Mouse (Mus musculus): ENCODE measurements around the gene Cinp. TPM values are rescaled to one million over a fixed set of nuclear protein-coding genes. Genes with fewer than 3 reads are reported as not detected.

Cinp gene
- total and polyA plus RNA-seq, 3 experiments = 27.1 to 31.1 (median 27.3) TPM

DNA sequence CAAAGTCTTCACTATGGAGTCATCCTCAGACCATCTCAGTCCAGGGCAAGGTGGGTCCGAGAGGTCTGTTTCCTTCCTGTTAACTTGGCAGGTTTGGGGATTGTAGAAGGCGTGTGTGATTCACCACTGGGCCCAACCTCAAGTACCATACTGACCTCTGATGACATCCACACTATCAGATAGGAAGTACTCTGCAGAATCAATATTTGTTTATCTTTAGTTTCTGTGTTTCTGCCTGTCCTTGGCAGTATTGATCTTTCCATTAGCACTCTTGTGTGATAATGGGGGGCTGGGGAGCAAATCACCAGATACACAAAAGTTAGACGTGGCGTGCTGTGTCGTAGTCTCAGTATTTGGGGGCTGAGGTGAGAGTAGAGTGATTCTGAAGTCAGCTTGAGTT, 17.7 kb downstream of the Cinp start:
- 79% methylated on average over 5 of the region's 5 CpGs for WGBS
- intact Hi-C loops (cut with DNase I) = no loop called here
- no peak overlapping the region for H3K27ac ChIP-seq

DNA sequence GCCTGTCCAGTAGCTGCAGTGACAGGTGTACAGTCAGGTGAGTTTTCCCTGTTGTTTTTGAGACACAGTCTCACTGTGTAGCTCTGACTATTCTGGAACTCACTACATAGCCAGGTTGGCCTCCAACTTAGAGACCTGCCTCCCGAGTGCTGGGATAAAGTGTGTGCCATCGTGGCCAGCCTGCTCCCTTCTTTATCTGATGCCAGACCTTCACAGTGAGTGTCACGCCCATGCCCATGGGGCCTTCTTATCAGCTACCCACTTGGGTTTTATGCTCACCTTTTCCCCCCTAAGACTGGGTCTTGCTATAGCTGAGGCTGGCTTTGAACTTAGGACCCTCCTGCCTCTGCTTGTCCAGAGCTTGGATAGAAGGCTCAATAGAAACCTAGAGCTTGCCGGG, 18.8 kb downstream of the Cinp start:
- H3K4me1 ChIP-seq (ENCODE audit: control insufficient read depth, insufficient read depth, low read length) = no peaks in the 10 kb centered on the region
- WGBS = 80% methylated on average over 4 of the region's 4 CpGs
- no peak overlapping the region for H3K9ac ChIP-seq (ENCODE audit: low read depth, low read length)
- intact Hi-C loops (cut with DNase I) = no loop called here
- TF ChIP-seq POLR2A (IDR thresholded peaks at IDR 0.05; ENCODE audit: insufficient read depth, low read depth, low read length) (no peak), EP300 (IDR thresholded peaks at IDR 0.05; ENCODE audit: insufficient read depth, low read depth, low read length) (no peak), CTCF (IDR thresholded peaks at IDR 0.05) (no peak)
- no peak overlapping the region for H3K27ac ChIP-seq
- no peaks in the 10 kb centered on the region for H3K27me3 ChIP-seq (ENCODE audit: control insufficient read depth, insufficient read depth, low read length)
- no peak overlapping the region for H3K4me3 ChIP-seq
- no peaks in the 10 kb centered on the region for H3K79me2 ChIP-seq (replicated peaks; ENCODE audit: control insufficient read depth, insufficient read depth, low read length)
- DNase-seq = no peak
- no peaks in the 10 kb centered on the region for H3K36me3 ChIP-seq (ENCODE audit: control insufficient read depth, insufficient read depth, low read length)

More for the DNA sequence above, 17.7 kb downstream of the Cinp start:
- no peaks in the 10 kb centered on the region for H3K27me3 ChIP-seq (ENCODE audit: control insufficient read depth, insufficient read depth, low read length)
- H3K4me3 ChIP-seq = no peak overlapping the region
- H3K36me3 ChIP-seq (ENCODE audit: control insufficient read depth, insufficient read depth, low read length) = no peaks in the 10 kb centered on the region
- no peak for DNase-seq
- no peak for TF ChIP-seq EP300 (IDR thresholded peaks at IDR 0.05; ENCODE audit: insufficient read depth, low read depth, low read length)
- no peak for TF ChIP-seq CTCF (IDR thresholded peaks at IDR 0.05)
- TF ChIP-seq POLR2A (IDR thresholded peaks at IDR 0.05; ENCODE audit: insufficient read depth, low read depth, low read length) = no peak
- H3K4me1 ChIP-seq (ENCODE audit: control insufficient read depth, insufficient read depth, low read length) = no peaks in the 10 kb centered on the region
- no peak overlapping the region for H3K9ac ChIP-seq (ENCODE audit: low read depth, low read length)
- H3K79me2 ChIP-seq (replicated peaks; ENCODE audit: control insufficient read depth, insufficient read depth, low read length) = no peaks in the 10 kb centered on the region

DNA sequence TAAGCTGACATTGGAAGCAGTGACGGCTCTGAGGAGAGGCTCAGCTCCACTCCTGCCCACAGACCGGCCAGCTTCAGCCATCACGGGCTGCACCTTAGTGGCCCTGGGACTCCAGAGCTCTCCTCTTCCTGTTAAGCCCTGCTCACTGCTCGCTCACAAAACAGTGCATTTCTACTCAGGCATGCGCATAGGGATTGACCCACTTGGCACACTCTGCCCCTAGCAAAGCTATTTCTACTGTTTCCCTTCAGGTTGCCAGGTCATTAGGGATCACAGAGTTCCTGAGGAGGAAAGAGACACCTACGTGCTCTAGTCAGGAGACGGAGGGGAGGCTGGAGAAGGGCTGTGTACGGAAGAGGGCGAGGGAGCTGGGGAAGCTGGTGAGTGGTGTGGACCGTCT, 23.0 kb downstream of the Cinp start:
- no peak for TF ChIP-seq EP300 (IDR thresholded peaks at IDR 0.05; ENCODE audit: insufficient read depth, low read depth, low read length)
- TF ChIP-seq CTCF (IDR thresholded peaks at IDR 0.05) = no peak
- TF ChIP-seq POLR2A (IDR thresholded peaks at IDR 0.05; ENCODE audit: insufficient read depth, low read depth, low read length) = no peak
- Histone ChIP-seq H3K27ac (no peak overlapping the region), H3K79me2 (replicated peaks; ENCODE audit: control insufficient read depth, insufficient read depth, low read length) (no peaks in the 10 kb centered on the region), H3K36me3 (ENCODE audit: control insufficient read depth, insufficient read depth, low read length) (no peaks in the 10 kb centered on the region), H3K4me1 (ENCODE audit: control insufficient read depth, insufficient read depth, low read length) (no peaks in the 10 kb centered on the region), H3K27me3 (ENCODE audit: control insufficient read depth, insufficient read depth, low read length) (no peaks in the 10 kb centered on the region), H3K9ac (ENCODE audit: low read depth, low read length) (no peak overlapping the region), H3K4me3 (no peak overlapping the region)
- 87% methylated on average over 10 of the region's 10 CpGs for WGBS
- DNase-seq = no peak
- intact Hi-C loops (cut with DNase I) = no loop called here

DNA sequence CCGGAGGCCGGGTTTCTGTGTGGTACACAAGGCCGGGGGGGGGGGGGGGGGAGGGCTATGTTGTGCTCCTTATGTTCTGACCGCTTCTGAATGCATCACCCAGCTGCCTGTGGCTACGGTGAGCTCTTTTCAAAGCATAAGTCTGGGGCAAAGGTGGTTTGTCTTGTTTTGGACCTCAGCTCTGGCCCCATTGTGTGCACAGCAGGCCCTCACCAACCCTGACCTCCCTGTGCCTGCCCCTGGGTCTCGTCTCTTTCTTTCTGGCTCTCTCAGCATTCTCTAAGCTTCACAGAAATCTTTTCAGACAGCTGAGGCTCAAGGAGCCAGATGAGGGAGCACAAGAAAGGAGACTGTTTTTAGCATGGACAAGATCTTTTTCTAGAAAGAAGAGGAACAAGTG, 23.4 kb downstream of the Cinp start:
- Histone ChIP-seq H3K27me3 (ENCODE audit: control insufficient read depth, insufficient read depth, low read length) (no peaks in the 10 kb centered on the region), H3K9ac (ENCODE audit: low read depth, low read length) (no peak overlapping the region), H3K36me3 (ENCODE audit: control insufficient read depth, insufficient read depth, low read length) (no peaks in the 10 kb centered on the region), H3K27ac (no peak overlapping the region), H3K4me1 (ENCODE audit: control insufficient read depth, insufficient read depth, low read length) (no peaks in the 10 kb centered on the region), H3K79me2 (replicated peaks; ENCODE audit: control insufficient read depth, insufficient read depth, low read length) (no peaks in the 10 kb centered on the region), H3K4me3 (no peak overlapping the region)
- intact Hi-C loops (cut with DNase I) = no loop called here
- DNase-seq = no peak
- 73% methylated on average over 6 of the region's 6 CpGs for WGBS
- no peak for TF ChIP-seq EP300 (IDR thresholded peaks at IDR 0.05; ENCODE audit: insufficient read depth, low read depth, low read length)
- TF ChIP-seq POLR2A (IDR thresholded peaks at IDR 0.05; ENCODE audit: insufficient read depth, low read depth, low read length) = no peak
- no peak for TF ChIP-seq CTCF (IDR thresholded peaks at IDR 0.05)

GRCm38 (mm10) chr12:110864008-110864407, 24.9 kb downstream of the Cinp start:
- Histone ChIP-seq H3K36me3 (ENCODE audit: control insufficient read depth, insufficient read depth, low read length) (no peaks in the 10 kb centered on the region), H3K9ac (ENCODE audit: low read depth, low read length) (no peak overlapping the region), H3K27me3 (ENCODE audit: control insufficient read depth, insufficient read depth, low read length) (no peaks in the 10 kb centered on the region), H3K4me3 (no peak overlapping the region), H3K79me2 (replicated peaks; ENCODE audit: control insufficient read depth, insufficient read depth, low read length) (no peaks in the 10 kb centered on the region), H3K27ac (no peak overlapping the region), H3K4me1 (ENCODE audit: control insufficient read depth, insufficient read depth, low read length) (no peaks in the 10 kb centered on the region)
- no peak for DNase-seq
- 90% methylated on average over 6 of the region's 6 CpGs for WGBS
- intact Hi-C loops (cut with DNase I) = no loop called here
- TF ChIP-seq POLR2A (IDR thresholded peaks at IDR 0.05; ENCODE audit: insufficient read depth, low read depth, low read length) (no peak), EP300 (IDR thresholded peaks at IDR 0.05; ENCODE audit: insufficient read depth, low read depth, low read length) (no peak), CTCF (IDR thresholded peaks at IDR 0.05) (no peak)

DNA sequence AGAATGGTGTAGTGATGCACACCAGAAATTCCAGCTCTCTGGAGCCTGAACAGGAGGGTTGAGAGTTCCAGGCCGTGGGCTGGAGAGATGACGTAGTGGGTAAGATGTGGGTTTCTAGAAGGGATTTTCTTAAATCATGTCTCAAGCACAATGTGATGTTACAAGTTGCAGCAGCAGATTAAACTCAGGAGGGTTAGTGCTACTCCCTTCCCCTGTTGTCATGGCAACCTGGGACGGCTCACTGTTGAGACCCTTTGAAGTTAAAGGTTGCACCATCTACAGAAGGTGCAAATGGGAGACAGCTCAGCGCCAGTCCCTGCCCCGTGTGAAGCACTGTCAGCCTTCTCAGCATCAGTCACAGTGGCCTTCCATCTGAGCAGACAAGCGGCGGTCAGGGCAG, 27.7 kb downstream of the Cinp start:
- Histone ChIP-seq H3K4me1 (ENCODE audit: control insufficient read depth, insufficient read depth, low read length) (no peaks in the 10 kb centered on the region), H3K36me3 (ENCODE audit: control insufficient read depth, insufficient read depth, low read length) (no peaks in the 10 kb centered on the region), H3K27ac (no peak overlapping the region), H3K27me3 (ENCODE audit: control insufficient read depth, insufficient read depth, low read length) (no peaks in the 10 kb centered on the region), H3K4me3 (no peak overlapping the region), H3K9ac (ENCODE audit: low read depth, low read length) (no peak overlapping the region), H3K79me2 (replicated peaks; ENCODE audit: control insufficient read depth, insufficient read depth, low read length) (no peaks in the 10 kb centered on the region)
- TF ChIP-seq POLR2A (IDR thresholded peaks at IDR 0.05; ENCODE audit: insufficient read depth, low read depth, low read length) (no peak), EP300 (IDR thresholded peaks at IDR 0.05; ENCODE audit: insufficient read depth, low read depth, low read length) (no peak), CTCF (IDR thresholded peaks at IDR 0.05) (no peak)
- no peak for DNase-seq
- intact Hi-C loops (cut with DNase I) = no loop called here
- WGBS = 71% methylated on average over 7 of the region's 7 CpGs

All from heart, adult 2 months (tissue).